Mouse (Mus musculus): Measurements from ENCODE around the gene Nav1.

The Nav1 gene

DNA sequence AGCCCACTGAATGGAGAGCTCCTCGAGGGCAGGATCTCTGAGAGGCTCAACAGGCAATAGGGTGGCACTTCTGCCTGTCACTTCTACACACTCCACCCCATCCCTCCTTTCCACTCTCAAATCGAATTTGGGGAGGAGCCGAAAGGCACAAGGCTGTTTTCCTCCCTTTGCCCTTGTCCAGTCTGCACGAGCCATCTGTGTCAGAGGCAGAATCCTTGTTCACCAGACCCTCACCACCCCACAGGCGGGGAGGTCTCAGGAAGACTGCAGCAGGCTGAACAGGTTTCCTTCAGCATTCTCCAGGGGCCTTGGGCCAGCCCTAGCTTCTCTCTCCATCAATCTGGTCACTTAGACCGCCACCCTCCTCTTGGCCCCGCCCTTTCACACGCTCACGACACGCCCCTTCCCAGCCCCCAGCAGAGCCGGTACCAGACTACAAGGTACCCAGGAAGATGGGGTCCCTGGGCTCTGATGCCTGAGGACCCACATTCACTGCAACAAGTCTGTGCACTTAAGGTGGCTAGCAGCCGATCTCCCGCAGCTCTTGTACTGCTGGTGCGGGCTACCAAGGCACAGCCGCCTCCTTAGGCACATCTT is 23.9 kb downstream of the Nav1 start:
- no peak for DNase-seq (ENCODE audit: low read depth, low spot score)

DNA sequence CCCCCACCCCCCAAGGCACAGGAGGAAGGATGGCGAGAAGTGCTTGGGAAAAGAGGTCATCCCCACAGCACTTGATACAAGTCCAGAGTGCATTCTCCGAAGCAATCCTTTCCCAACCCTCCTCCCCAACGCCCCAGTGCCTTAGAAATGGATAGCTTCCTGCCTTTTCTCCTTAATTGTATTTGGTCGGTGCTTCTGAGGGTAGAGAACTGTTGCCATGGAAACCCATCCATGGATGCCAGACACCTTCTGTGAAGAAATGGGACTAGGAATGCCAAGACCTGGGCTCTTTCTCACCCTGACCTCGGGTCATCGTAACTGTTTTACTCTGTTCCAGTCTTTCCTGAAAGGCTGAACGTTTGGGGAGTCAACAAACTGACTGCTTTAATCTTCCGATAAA is 26.1 kb downstream of the Nav1 start:
- no peak for DNase-seq (ENCODE audit: low read depth, low spot score)

DNA sequence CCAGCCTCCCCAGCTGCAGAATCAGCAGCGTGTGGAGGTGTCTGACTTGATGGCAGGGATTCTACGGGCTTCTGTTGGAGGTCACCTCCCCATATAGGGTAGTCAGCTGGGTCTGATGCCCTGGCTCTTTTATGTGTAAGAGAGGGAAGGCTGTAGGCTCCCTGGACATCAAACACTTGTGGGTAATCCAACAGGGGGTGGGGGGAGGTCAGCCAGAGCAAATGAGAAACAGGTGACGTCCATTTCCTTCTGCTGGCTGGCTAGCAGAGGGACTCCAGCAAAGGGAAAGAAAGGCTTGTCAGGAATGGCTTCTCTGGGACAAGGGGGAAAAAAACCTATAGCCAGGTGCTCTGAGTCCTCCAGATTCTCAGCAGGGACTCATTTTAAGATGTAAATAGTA is 28.0 kb downstream of the Nav1 start:
- no peak for DNase-seq (ENCODE audit: low read depth, low spot score)

DNA sequence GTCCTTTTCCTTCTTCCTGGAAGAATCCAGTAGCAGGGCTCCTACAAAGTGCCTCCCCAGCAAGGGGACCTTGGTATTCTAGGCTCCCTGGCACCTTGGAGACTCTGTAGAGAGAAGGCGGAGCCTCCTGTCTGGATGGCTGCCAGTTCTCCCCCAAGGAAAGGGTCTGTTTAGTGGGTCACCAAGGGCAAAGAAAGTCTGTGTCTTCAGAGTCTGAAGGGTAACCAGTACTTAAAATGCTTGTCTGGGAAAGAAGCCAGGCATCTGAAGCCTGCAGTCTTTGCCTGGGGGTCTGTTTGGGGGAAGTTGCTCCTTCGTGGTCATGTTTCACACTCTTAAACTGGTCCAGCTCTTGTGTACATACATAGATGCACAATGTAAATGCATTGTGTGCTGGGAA is 29.3 kb downstream of the Nav1 start:
- DNase-seq (ENCODE audit: low read depth, low spot score), result no peak

DNA sequence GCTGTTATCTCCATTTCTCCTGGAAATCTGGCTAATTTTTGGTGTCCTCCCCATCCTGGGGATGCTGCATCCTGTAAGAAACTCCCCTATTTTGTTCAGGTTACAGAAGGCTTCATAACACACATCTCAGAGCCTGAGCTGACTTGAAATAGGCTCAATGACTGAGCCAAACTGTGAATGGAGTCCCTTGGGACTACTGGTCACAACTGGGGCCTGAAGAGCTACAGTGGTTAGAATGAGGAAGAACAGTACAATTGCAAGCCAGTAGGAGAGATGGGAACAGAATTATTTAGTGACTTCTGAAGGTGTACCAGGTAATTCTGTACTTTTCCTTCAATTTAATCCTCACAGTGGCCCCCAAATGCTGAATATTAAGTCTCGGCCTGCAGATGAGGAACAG is 31.7 kb downstream of the Nav1 start:
- DNase-seq (ENCODE audit: low read depth, low spot score), result no peak

DNA sequence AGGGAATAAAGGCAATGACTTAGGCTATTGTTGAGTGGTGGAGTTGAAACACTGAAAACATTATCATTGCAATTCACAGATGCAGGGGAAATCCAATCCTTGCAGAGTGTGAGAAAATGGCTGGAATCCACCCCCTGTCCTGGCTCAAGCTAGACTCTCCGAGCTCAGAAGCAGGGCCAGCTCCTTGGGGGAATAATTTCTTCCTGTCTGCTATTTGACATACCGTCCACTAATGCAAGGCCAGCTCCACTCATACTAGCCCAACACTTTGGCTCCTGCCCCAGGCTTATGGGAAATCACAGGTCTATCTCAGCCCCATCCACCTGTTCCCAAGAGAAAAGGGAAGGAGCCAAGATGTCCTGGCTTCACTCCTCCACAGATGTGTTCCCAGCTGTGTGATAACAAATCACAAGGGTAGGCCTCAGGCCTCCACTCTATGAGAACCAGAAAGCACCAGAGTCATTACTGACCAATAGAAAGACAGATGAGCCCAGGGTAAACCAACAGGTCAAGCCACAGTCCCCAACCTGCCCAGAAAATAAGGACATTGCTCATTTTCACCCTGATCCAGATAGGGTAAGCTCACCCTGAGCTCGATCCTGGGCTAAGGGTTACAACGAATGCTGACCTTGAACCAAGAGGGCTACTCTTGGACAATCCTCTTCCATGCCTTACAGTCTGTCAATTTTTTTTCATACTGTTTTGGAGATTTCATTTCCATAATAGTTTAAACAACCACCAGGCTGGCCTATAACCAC is 32.5 kb downstream of the Nav1 start:
- no peak for DNase-seq (ENCODE audit: low read depth, low spot score)

DNA sequence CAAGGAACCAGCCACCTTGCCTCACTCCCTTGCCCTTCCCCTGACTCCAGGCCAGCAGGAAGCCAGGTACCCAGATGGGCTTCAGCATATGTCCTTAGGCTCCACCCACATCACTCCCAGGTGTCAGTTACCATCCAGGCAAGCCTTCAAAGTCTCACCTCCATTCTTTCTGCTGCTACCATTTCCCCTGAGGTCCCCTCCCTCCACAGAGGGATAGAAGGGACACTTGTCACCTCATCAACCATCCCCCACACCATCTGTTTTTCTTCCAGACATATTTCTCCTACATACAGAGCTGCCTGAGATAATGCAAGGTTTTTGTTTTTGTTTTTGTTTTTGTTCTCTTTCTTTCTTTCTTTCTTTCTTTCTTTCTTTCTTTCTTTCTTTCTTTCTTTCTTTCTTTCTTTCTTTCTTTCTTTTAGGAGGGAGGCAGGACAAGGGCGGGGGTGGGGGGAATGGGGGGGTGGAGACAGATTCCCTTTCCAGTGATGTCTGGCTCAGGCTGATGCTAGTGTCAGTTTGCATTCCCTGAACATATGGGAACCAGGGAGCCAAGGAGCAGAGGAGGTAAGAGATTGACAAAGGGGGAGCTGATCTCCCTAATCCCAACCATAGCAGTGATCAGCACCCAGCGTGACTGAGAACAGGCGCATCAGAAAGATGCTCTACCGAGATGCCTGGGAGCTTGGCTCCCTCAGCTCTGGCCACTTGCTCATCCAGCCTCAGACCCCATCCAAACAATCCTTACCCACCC is 34.8 kb downstream of the Nav1 start:
- no peak for DNase-seq (ENCODE audit: low read depth, low spot score)

DNA sequence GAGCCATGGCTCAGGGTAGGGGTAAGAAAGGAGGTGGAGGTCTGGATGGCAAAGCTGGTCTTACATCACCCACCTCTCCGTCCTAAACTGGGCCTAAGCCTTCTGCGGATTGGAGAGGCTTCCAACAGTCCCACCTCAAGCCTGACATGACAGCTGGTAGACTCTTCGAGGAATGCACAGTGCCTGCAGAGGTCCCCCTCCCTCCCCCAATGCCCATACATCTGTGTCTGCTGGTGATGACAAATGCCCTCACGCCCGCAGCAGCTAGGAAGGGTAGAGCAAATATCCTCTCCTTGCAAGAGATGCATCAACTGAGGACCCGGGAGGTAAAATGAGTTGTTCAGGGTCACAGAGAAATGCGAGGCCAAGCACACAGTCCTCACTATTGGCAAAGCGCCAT is 39.0 kb downstream of the Nav1 start:
- DNase-seq (ENCODE audit: low read depth, low spot score), result no peak

DNA sequence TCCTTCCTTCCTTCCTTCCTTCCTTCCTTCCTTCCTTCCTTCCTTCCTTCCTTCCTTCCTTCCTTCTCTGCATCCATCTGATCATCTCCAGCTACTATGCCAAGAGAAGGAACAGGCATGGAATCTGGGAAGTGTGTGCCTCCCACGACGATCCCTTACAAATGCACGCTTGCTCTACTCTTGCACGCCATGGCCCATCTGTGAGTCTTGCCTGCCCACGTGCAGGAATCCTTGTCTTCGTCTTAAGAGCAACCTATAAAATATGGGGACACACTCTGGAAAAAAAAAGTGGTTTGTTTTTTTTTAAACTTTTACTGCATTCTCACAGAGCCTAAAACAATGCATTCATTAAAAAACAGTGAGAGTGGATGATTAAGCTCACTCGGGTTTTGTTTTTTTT is 40.5 kb downstream of the Nav1 start:
- DNase-seq (ENCODE audit: low read depth, low spot score), result no peak

DNA sequence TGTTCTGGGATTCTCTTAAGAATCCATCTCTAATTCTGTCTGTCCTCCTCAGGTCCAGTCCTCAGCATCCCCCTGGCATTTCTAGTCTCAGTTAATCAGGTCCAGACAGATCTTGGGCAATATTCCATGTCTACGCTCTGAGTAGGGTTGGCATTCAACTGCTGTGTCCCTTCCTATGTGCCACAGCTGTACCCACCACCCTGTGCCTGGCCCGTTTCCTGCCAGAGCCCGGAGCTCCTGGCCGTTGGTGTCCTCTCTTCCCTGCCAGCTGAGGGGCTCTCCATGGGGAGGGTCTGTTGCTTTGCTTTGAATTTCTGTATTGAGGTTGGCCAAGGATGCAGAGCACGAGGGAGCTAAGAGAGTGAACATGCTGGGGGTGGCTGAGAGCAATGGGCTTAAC is 41.3 kb downstream of the Nav1 start:
- no peak for DNase-seq (ENCODE audit: low read depth, low spot score)

DNA sequence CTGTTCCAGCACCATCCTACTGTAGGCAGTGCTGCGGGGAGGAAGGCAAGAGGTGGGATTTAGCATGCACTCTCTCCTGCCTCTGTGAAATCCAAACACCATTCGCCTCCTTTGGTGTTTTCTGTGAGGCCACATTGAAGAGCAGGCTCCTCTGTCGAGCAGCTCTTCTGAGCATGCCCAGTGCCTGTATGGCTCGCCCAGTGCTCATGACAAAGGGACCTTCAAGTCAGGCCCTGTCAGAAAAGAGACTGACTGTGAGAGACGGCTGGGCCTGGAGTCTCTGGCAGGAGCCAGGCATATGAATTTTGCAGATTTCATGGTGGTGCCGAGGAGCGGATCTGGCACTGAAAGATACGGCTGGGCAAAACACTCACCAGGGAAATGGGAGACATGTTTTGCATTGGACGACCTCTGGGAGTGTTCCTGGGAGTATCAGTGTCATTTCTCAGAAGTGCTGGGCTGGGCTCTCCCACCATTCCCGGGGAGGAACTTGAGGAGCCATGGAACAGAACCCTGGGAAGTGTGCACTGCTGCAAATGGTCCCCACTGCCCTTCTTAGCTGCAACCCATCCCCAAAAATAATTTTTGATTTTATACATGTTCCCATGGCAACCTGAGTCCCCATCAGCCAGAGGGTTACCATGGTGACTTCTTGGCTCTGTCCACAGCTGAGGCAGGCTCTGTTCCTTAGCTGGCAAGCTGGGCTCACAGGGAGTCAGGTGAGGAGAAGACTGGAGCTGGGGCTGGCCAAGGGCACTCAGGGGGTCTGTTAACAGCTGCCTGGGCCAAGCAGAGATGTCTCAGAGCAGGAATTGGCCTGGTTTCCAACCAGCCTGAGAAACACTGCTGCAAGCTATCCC is 42.2 kb downstream of the Nav1 start:
- DNase-seq (ENCODE audit: low read depth, low spot score), result no peak

DNA sequence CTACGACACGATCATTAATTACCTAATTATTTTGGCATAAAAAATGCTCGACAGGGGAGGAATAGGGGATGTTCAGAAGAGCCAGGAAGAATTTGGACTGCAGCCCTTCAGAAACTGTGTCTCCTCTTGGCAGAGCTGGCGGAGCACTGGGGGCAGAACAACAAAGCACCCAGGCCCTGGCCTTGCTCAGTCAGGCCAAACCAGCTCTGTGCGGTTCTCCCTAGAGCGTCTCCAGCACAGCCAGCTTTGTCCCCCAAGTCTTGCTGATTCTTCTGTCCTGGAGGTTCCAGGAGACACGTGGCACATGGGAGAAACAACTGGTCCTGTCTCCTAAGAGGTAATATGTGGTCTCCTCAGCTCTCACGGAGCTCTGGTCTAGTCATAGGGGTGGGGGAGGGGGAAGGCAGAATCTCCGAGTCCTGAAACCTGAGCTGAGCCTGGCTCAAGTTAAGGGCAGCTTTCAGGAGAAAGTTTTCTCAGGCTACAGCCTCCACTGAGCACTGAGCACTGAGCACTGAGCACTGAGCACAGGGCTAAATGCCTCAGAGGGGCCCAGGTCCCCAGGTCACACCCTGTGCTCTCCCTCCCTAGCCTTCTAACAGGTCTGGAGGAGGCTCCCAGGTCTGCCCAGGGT is 43.2 kb downstream of the Nav1 start:
- no peak for DNase-seq (ENCODE audit: low read depth, low spot score)

DNA sequence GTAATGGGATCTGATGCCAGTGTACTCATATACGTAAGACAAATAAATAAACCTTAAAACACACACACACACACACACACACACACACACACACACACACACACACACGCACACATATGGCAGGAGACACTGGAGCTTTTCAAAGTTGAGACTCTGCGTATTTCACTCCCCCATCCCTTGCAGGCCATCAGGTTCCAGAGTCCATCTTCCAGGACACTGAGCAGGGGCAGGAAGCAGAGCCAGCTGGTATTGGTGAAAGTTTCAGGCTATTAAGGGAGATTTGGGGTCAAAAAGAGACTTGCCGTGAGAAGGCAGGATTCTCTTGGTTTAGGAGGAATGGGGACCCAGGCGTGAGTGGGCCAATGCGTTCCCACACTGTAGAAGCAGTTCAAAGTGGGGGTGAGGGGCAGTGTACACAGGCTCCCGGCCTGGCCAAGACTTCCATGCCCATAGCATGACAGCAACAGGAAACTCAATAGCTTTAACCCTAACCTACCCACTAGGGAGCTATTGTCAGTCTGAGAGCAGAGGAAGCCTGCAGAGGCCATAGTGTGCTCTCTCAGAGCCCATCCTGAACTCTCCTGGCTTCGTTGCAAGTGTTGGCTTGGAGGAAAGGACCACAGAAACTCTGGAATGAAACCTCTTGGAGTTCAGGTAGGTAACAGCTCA is 44.0 kb downstream of the Nav1 start:
- DNase-seq (ENCODE audit: low read depth, low spot score), result no peak

DNA sequence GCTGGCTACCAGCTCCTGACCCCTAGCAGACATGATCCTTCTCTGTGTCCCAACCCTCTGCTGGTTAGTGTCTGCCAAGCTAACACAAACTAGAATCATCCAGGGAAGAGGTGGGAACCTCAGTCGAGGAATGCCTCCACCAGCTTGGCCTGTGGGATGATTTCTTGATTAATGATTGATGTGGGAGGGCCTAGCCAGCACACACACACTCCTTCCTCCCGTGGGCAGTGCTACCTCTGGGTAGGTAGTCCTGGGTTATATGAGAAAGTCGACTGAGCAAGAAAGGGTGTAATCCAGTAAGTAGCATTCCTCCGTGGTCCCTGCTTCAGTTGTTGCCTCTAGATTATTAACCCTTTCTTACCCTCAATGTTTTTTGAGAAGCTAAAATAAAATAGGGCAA is 45.0 kb downstream of the Nav1 start:
- DNase-seq (ENCODE audit: low read depth, low spot score), result no peak

DNA sequence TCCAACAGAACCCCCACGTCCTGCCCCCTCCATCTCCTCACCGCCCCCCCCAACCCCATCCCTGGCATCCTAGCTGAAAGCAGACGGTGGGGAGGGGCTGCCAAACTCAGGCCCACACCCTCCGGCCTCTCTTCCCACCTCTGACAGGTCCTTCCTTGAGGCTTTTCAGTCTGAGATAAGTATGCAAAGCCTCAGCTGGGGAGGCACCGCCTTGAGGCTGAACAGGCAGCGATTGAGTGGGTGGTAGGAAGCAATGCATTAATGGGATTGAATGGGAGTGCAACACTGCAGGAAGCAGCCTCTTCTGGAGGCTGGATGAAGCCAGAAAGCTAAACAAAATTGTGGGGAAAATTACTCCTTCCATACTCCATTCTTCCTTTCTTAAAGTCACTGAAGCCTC is 45.8 kb downstream of the Nav1 start:
- DNase-seq (ENCODE audit: low read depth, low spot score), result no peak

DNA sequence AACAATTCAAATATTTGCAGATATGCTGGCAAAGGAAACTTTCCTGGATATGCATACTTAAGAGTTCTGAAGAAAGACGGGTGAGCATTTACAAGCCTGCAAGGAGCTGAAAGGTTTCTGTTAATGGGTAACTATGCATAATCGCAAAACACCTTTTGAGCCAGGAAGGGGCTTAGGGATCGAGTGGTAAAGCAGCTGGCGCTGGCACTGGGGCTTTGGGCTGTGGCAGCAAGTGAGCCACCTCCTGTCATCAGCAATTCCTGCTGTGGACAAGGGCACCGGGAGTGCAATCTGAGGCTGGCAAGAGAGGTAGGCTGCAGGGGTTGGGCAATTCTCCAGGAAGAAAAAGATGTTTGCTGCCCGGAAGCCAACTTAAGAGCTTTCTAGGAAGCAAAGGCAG is 49.1 kb downstream of the Nav1 start:
- no peak for DNase-seq (ENCODE audit: low read depth, low spot score)

DNA sequence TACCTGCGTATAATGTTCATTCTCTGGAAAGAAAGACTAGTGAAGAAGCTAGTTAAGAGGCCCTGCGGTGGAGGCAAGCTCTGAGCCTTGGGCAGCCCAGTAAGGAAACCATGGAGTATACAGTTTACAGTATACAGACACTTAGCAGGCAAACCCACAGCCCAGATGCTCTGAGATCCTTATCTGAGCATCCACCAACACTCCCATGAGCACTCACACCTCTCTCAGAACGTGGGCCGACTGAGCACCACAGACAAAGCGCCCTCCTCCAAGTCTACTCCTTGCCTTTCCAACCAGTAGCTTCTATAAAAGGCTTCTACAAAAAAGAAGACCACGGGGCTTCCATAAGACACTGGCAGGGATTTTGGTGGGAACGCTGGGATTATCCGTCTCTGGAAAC is 51.2 kb downstream of the Nav1 start:
- DNase-seq (ENCODE audit: low read depth, low spot score), result no peak

DNA sequence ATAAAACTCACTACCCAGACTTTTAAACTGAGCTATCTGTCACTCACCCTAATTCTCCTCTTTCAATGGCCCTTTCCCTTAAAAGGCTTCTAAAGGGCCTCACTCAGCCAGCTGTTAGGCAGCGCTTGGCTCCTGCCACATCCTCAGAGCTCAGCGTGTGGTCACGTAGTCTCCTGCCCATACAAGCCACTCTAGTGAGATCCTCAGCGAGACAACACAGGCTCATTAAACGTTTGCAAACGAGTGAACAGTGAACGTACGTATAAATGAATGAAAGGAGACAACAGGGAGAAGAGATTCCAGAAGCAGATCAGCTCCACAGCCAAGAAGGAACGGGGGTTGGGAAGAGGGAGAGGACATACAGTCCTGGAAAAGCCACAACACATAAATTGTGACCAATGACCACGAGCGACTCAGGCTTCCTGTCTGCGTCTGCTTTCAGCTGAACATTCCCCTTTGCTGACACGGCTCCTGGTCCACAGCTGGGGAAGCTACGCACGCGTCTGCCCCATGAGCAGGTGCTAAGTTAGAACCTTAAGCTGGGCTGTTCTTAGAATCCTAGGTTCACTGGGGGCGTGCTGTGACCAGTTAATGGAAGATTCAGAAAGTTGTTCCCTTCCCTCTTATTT is 52.3 kb downstream of the Nav1 start:
- no peak for DNase-seq (ENCODE audit: low read depth, low spot score)

DNA sequence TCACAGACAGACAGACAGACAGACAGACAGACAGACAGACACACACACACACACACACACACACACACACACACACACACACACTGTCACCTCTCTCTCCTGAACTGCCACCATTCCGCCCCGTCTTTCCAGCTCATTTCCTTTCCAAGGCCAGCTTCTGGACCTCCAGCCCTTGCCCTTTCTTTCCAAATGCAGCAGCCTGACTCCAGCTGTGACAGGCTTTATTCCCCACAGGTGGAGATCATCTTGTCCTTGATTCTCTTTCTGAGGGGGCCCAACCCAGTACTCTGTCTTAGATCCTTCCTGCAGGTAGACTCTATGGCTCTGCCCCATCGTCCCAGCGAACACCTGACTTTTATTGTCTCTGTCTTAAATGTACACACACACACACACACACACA is 53.5 kb downstream of the Nav1 start:
- DNase-seq (ENCODE audit: low read depth, low spot score), result no peak

DNA sequence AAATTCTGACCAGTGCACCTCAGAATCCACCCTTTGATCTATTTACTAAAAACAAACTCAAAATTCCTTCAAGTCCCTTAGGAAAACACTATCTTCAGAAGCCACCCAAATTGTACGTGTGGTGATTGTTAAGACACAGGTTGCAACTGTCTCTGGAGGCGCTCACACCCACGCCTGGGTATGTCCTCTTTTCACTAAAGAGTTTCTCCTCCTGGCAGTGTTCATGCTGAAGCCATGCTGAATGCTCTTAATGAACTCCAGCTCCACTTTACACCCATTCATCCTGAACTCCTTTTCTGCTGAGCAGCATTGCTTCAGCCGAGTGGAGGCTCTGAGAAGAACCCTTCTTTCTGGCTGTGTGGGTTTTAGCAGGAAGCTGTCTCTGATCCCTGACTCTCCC is 53.9 kb downstream of the Nav1 start:
- DNase-seq (ENCODE audit: low read depth, low spot score), result no peak

DNA sequence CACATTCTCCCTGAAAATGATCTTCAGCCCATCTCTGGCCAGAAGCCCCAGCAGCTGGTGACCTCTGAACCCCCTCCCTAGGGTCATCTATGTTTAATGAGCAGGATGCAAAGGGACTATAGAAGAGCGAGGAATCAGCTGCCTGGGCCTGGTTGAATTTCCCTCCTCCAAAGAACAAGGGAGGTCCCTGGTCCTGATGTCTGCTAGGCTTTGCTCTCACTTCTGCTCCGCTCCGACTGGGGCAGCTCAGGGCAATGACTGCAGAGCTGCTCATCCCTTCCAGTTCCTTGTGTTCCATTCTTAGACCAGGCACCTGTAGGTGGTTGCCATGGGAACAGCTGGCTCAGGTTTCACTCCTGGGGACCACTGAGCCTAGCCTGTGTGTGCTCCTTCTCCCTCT is 56.2 kb downstream of the Nav1 start:
- no peak for DNase-seq (ENCODE audit: low read depth, low spot score)
